Mouse (Mus musculus) 3134 (cell line): ENCODE measurements around the gene Csf2rb.
"Not testable (repeated sequence)": the region's sequence is repeated elsewhere in the genome, so short reads cannot be mapped to it uniquely, and the experiment has no call there.

Experiments
- DNase-seq: peaks from one replicate; pipeline ENCODE4 v3.0.0-alpha.2; 2011; ENCODE audit warnings: low spot score; ENCODE audit not compliant: insufficient read length; ENCODE audit errors: extremely low read depth

Csf2rb gene

DNA sequence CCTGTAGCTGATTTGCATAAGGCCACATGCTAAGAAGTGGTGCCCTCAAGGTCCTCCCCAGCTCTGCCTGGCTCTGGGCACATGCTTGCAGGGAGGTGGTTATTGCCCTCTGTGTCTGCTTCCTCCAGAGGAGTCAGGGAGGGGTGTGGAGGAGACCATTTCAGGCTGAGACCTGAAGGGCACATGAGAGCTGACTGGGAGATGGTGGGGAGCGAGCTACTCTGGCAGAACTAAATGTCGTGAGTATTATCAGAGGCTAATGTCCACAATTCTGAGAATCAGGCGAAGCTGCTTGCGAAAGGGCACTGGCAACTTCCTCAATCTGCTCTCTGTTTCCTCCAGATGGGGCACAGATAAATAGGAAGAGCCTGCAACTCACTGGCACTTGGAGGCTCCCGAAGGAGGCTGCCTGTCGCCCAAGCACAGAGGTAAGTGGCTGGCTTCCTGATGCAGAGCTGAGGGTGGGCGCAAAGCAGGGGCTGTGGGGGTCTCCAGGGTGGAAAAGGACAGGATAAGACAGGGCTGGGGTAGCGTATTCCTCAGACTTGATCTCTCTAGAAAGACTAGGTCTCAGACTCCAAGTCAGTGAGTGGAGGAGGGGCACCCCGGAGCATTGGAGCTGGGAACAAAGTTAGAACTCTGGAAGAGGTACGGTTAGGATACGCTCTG lies at the start of gene Csf2rb:
Csf2rb (plus strand) TSS at position 82 of the 669 bp plus-strand sequence.
- DNase-seq, result no peak

DNA sequence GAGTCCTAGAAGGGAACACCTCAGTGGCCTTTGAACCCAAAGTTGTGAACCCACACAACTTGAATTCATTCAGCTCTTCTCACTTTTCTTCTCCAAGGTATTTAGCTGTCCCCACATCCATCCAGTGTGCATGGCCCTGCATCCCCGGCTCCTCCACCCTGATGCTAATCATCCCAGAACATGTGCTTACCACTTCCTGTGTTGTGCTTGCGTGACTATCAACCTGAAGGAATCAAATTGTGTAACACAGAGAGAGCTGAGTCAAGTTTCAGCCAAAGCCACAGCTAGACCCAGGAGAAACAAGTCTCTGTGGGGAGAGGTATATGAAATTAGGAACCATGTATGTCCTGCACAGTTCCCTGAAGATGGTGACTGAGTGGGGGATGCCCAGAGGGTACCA lies 47.2 kb upstream of the Csf2rb start:
- peak; percentile 35 for DNase-seq

DNA sequence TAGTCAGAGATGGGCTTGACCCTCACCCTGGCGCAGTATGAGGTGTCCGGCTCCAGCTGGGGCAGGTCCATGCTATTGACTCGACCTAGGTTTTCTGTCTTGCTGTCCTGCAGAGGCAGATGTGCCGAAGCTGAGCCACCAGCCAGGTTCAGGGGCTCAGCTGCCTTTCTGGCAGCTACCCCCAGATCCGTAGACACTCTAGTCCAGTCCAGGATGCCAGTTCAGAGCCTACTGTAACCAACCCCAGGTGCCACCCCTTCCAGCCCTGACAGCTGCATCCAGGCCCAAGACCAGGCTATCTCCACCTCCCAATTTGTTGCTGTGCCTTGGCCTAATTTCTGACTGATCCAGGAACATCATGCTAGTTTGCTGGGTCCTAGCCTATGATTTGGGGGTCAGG lies 37.6 kb upstream of the Csf2rb start:
- no peak for DNase-seq

DNA sequence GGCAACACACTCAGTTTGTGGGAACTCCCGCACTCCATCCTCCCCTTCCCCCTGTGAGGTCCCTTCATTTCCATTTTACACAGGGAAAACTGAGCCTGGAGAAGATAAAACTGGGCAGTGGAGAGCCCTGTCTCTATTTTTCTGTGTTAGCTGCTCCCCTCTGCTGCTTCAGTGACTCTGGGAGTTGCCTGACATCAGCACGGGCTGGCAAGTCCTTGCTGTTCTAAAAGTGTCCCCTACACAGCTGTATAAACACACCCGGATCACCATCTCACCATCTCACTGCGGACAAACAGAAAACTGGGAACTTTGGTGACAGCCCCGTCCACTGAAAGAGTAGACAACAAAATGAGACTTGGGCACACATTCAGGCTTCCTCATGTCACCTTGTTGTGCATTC lies 35.8 kb upstream of the Csf2rb start:
- not testable (repeated sequence) for DNase-seq

DNA sequence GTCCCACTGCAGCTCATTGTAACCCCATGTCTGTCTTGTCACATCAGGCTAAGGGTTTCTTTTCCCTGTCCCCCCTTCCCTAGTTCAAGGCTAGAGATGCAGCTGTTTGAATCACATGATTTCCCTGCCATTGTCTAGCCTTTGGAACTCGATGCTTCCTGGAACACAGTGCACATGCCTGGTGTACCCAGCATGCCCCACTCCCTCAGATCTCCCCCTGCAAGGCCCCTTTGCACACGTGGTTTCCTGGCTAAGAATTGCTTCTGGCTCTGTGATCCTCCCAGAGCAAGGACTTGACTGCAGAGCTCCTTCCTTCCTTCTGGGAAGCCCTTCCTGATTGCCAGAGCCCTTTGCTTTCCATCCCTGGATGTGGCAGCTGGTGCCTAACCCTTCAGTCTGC lies 32.3 kb upstream of the Csf2rb start:
- DNase-seq, result not testable (repeated sequence)

DNA sequence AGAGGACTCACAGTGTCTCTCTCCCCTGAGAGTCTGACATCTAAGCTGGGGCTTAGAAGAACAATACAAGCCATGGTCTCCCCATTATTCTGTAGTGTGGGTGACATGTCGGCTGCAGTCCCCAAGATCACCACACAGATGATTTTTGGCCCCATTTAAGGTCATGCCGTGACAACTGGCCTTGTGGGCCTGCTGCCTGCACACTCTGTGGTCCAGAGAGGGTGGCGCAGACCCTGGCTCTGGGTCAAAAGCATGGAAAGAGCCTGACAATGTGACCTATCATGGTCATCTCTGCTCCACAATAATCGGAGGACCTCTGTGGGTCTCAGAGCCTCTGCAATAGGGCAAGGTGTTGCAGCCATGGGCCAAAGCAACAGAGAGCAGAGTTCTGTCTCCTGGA lies 31.8 kb upstream of the Csf2rb start:
- DNase-seq, result no peak

DNA sequence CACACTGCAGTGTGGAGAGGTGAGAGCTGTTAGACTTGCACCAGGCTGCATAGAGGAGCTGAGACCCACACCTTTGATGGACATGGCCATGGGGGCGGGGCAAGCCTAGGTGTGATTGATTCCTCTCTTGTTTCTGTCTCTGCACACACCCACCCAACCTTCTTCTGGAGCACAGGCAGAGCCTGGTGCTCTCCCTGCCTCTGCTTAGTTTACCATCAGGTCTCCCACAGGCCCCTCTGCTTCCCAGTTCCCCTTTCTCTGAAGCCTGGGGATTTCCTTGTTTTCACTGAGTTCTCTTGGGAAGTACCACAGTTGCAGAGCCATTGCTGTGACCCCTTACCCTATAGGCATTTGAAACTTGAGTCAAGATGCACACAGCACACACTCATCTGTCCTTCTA lies 27.0 kb upstream of the Csf2rb start:
- no peak for DNase-seq

DNA sequence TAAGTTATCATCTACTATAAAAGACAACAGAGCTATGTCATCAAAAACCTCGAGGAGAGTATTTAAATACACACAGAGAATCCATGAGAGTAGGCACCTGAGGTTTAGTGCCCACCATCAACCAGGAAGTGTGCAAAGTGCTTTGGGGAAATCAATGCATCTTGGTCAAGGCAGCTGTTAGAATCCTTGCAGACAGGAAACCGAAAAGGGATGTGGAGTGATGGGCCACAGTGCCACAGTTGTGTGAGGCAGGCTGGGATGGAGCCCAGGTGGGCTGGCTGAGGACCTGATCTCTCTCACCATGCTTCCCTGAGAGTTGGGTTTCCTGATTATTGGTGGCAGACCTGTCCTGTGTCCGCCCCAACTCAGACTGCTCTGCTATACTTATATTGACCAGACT lies 25.9 kb upstream of the Csf2rb start:
- no peak for DNase-seq

DNA sequence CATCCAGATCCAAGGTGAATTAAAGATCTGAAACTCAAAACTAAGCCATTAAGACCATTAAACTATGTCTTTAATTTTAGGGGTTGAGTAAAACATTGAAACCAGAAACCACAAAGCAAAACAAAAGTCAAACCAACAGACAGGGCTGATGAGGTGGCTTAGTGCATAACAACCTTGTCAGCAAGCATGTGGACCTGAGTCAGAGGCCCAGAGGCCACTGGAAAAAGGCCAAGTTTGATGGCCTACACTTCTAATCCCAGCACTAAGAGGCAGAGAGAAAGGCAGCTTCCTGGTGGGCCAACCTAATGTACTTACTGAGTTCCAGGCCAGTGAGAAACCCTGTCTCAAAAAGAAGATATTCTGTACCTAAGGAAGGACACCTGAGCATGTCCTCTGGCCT lies 24.8 kb upstream of the Csf2rb start:
- peak; percentile 69 for DNase-seq

DNA sequence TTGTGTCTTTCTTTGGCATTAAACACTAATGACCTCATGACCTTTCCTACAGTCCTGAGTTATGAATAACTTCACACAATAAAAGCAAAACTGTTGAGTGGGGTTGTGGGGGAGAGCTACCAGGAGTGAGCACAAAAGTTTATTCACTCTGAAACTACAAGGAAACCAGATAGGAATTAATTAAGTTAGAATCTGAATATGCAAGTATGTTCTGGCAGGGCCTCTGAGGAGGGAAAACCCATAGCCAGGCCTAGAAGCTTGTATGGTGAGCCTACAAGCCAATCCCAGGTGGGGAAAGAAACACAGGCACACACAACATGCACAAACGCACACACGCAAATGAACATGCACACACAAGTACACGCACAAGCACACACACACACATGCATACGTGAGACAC lies 22.8 kb upstream of the Csf2rb start:
- no peak for DNase-seq

DNA sequence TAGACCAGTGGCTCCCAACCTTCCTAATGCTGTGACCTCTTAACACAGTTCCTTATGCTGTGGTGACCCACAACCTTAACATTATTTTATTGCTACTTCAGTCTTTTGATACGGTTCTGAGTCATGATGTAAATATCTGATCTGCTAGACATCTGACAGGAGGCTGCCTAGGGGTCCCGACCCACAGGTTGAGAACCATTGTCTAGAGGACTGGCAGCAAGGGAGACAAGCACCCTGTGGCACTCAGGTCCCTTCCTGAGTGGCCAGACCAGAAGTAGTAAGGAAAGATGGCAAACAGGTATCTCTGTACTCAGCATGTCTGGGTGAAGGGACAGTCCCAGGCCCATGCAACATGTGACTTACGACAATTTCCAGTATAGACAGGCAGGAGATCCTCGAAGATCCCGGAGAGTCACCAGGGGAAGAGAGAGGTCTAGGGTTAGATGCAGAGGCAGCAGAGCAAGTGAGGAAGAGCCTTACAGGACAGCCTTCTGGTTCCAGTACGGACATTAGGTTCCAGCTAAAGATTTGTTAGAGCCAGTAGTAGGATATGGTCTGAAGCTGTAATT lies 21.8 kb upstream of the Csf2rb start:
- no peak for DNase-seq

DNA sequence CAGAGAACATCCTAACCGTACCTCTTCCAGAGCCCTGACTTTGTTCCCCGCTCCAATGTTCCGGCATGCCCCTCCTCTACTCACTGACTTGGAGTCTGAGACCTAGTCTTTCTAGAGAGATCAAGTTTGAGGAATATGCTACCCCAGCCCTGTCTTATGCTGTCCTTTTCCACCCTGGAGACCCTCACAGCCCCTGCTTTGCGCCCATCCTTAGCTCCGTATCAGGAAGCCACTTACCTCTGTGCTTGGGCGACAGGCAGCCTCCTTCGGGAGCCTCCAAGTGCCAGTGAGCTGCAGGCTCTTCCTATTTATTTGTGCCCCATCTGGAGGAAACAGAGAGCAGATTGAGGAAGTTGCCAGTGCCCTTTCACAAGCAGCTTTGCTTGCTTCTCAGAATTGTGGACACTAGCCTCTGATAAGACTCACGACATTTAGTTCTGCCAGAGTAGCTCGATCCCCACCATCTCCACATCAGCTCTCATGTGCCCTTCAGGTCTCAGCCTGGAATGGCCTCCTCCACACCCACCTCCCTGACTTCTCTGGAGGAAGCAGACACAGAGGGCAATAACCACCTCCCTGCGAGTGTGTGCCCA lies 20.1 kb upstream of the Csf2rb start, which contains the start of gene Csf2rb2:
Csf2rb2 (minus strand) TSS at position 381 of the 593 bp plus-strand sequence.
- no peak for DNase-seq

DNA sequence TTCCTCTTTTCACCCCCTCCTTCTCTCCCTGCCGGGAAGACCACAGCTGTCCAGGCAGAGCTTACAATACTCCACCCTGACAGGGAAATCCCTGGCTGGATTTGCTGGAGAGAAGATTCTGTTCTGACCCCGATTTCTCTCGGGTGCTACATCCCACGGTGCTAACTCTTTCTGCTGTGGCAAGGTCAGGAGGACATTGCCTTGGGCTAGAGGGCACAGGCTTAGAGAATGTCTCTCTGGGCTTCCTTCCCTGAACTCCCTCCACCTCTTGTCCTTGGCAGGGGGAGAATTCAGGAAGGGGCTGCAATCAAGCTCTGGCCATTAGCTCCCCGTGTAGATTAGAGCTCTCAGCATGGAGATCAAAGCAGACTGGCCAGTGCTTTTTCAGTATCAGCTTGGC lies 15.7 kb upstream of the Csf2rb start:
- DNase-seq, result no peak

DNA sequence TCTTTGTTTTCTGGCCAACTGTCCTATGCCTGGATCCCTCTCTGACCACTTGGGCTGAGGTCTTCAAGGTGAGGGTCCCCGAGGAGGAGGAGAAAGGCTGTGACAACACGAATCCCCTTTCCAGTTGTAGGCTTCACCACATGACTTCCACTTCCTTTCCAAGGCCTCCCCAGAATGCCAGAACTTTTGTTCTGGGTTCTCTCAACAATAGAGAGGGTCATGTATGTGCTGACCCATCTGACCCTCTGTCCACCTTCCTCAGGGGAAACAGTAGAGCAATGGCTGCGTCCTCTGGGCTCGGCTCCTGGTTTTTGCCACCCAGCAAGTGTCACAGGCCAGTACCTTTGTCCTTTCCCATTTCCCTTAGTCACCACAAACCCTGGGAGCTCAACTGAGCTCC lies 14.6 kb upstream of the Csf2rb start:
- DNase-seq, result no peak

DNA sequence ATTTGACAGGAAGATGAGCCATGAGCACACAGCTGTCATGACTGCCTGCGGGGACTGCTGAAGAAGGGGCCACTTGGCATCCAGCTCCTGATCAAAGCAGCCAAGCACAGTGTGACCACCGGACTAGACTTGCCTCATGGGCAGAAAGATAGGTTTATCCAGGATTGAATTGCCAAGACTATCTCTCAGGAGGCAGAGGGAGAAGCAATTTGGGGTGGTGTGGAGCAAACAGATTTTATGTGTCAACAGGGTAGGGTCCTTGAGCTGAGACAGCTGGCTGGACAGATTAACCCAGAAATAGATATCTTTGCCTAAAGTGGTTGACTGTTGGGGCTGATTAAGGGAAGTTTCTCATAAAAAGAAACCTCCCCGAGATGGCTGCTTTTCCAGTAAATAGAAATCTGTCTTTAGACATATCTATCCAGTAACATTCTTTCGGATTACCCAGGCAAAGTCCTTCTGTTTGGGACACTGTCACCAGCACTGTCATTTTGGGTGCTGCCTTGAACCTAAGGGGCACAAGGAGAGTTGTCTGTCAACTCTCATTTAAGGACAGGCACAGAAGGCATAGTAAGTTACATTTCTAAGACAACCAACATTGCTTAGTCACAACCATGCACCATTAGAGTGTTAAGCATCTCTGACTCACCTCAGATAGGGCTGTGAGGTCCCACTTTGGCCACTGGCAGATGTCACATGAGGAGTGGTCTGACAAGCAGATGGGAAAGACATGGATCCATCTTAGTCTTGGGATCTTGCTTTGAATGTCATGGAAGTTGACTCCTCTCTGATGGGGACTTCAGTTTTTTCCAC lies 12.9 kb upstream of the Csf2rb start:
- not testable (repeated sequence) for DNase-seq

DNA sequence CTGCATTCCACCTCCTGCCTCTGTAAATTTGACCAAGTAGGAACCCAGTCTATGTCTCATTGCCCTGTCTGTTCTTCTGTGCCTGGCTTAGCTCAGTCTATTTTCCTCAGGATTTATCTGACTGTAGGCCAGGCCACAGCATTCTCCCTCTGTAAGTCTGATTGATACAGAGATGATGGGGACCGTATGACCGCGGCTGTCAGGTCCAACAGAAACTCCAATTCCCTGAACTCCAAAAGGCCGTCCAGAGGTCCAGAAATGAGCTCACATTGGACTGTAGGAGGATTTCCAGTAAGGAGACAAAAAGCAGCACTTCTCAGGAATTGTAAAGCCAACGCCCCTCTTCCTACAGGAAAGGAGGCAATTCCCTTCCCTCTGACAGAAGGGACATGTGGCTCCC lies 11.9 kb upstream of the Csf2rb start:
- DNase-seq, result not testable (repeated sequence)

DNA sequence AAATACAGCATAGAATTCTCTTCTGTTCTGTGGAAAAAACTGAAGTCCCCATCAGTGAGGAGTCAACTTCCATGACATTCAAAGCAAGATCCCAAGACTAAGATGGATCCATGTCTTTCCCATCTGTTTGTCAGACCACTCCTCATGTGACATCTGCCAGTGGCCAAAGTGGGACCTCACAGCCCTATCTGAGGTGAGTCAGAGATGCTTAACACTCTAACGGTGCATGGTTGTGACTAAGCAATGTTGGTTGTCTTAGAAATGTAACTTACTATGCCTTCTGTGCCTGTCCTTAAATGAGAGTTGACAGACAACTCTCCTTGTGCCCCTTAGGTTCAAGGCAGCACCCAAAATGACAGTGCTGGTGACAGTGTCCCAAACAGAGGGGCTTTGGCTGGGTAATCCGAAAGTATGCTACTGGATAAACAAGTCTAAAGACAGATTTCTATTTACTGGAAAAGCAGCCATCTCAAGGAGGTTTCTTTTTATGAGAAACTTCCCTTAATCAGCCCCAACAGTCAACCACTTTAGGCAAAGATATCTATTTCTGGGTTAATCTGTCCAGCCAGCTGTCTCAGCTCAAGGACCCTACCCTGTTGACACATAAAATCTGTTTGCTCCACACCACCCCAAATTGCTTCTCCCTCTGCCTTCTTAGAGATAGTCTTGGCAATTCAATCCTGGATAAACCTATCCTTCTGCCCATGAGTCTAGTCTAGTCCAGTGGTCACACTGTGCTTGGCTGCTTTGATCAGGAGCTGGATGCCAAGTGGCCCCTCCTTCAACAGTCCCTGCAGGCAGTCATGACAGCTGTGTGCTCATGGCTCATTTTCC lies 7.0 kb upstream of the Csf2rb start:
- not testable (repeated sequence) for DNase-seq

DNA sequence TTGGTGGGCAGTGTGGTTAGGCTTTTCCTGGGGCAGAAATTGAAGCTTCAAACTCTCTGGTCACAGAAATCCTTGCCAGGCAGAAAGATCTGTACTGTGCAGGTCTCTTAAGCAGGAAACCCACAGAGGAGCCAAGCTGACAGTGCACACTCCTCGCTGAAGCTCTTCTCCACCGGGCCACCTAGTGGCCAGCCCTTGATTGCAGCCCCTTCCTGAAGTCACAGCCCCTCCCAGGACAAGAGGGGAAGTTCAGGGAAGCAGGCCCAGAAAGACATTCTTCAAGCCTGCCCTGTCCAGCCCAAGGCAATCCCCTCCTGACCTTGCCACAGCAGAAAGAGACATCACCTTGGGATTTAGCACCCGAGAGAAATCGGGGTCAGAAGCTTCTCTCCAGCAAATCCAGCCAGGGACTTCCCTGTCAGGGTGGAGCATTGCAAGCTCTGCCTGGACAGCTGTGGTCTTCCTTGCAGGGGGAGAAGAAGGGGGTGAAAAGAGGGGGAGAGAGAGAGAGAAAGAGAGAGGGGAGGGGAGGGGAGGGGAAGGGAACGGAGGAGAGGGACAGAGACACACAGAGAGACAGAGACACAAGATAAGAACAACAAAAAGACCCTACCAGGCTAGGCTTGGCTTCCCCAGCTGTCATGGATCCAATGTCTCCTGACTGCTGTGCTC lies 4.6 kb upstream of the Csf2rb start:
- peak; percentile 60 for DNase-seq

DNA sequence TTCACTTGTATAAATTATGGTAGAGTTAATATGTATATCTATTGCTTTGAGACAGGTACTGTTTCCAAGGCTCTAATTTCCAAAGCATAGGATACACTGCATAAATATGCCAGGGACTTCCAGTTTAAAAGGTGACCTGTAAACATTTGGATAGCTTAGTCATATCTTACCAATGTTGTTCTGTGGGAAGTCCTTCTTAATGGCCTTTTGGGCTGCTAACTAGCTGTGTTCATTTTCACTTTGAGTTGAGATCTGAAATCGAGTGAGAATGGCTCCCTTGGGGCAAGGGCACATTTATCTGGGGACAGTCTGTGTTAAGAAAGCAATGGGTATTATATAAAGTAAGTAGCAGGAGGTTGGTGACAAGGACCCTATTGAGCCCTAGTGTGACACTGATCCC lies 2.2 kb upstream of the Csf2rb start:
- no peak for DNase-seq

DNA sequence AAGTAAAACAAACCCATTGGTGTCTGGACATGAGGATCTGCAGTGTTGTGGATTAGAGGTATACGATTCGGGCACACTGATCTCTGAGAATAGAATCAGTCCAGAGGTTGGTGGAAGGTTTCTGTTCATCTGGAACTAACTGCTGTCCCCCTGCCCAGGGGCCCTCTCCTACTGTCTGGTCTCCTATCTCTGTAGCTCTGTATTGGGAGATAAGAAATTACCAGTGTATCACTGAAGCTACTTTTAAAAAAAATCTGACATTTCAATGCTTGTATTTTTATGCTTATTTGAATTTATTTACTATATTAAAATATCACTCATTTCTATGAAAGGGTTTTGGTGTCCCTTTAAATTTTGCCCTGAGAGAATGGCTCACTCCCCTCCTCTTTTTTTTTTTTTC lies 1.3 kb upstream of the Csf2rb start:
- DNase-seq, result no peak
